In the genomic region with DNA sequence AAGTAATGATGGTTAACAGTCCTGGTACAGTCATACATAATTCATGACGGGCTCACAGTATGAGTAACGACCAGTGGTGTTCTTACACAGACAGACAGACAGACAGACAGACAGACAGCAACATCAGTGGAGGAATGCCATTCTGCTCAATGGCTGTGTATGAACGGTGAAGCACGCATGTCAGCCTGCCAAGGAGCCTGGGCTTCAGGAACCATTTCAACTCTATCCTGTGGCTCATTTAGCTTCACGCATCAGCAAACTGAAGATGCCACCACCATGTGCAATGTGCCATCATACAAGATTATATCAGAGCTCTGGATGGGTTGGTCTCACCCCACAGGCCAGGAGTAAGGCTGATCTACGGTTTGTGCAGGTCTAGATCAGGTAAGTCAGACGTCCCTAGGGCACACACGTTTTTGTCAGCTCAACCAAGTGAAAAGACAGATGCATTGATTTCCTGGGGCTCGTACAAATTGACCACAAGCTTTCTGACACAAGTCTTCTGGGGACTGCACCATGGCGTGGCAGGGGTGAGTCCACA, we compare ENCODE assay signal across 18 mouse cellular contexts.
"Had no signal": no experiment of that assay in that cellular context is flagged by ENCODE, and none has a peak within 500 bp of the region (broad histone marks: within the 10 kb centered on the region; RNA-seq: fewer than 3 reads in every experiment).

No protein-coding gene starts in this region.

- H3K4me2 ChIP-seq: lung, embryonic 14.5 days; neural tube, embryonic 13.5 days; neural tube, embryonic 15.5 days had no signal

- H3K4me1 ChIP-seq: neural tube, embryonic 15.5 days had no signal

- H3K27me3 ChIP-seq: neural tube, embryonic 13.5 days; neural tube, embryonic 15.5 days had no signal

- H3K9me3 ChIP-seq: midbrain, embryonic 10.5 days; neural tube, embryonic 13.5 days; neural tube, embryonic 15.5 days had no signal

- H3K36me3 ChIP-seq: midbrain, embryonic 10.5 days; neural tube, embryonic 13.5 days; neural tube, embryonic 15.5 days had no signal

- H3K27ac ChIP-seq: liver, embryonic 14.5 days; midbrain, embryonic 10.5 days; neural tube, embryonic 13.5 days; neural tube, embryonic 15.5 days had no signal

- H3K9ac ChIP-seq: liver, embryonic 14.5 days; lung, embryonic 14.5 days; neural tube, embryonic 13.5 days; neural tube, embryonic 15.5 days had no signal

- DNase-seq: lung, adult 18-20 months; lung, embryonic 14.5 days; lung, postnatal 10 days; lung, postnatal 4 days; midbrain, embryonic 14.5 days; right cerebral cortex, adult 18-20 months; right cerebral cortex, postnatal 25 days; right cerebral cortex, postnatal 4 days; spleen, adult 18-20 months; thymus, adult 18-20 months; thymus, postnatal 14 days; thymus, postnatal 36 days had no signal

- H3K4me3 ChIP-seq: midbrain, embryonic 10.5 days; myocyte; neural tube, embryonic 13.5 days; neural tube, embryonic 15.5 days had no signal

- ATAC-seq: midbrain, embryonic 16.5 days had no signal
